Mouse (Mus musculus) forebrain, embryonic 12.5 days (tissue): ENCODE data around the gene Rasgef1b. TPM values are rescaled to one million over a fixed set of nuclear protein-coding genes. Genes with fewer than 3 reads are reported as not detected.
A peak's percentile ranks its signal among the peaks of the same experiment; 100 is the strongest.

ENCODE experiments used
- ATAC-seq: fragments of 200-750 bp; cut with Nextera tagmentation; 2 replicates; pipeline ENCODE4 v1.8.0; 2017; ENCODE audit warnings: moderate TSS enrichment; ENCODE audit not compliant: low FRiP score
- H3K27ac ChIP-seq: fragments of 300-500 bp; sonication (generic); 2 replicates; pipeline ENCODE4 v1.5.1; 2016; ENCODE audit warnings: mild to moderate bottlenecking
- H3K27me3 ChIP-seq: fragments of 300-500 bp; sonication (generic); 2 replicates; pipeline ENCODE4 v1.6.1; 2016; ENCODE audit warnings: mild to moderate bottlenecking
- H3K36me3 ChIP-seq: fragments of 300-500 bp; sonication (generic); replicated peaks from 2 replicates; pipeline ENCODE4 v1.6.1; 2016; ENCODE audit warnings: mild to moderate bottlenecking
- H3K4me1 ChIP-seq: fragments of 300-500 bp; sonication (generic); 2 replicates; pipeline ENCODE4 v1.6.1; 2016
- H3K4me2 ChIP-seq: fragments of 300-500 bp; sonication (generic); 2 replicates; pipeline ENCODE4 v1.6.1; 2016; ENCODE audit warnings: mild to moderate bottlenecking, moderate library complexity
- H3K4me3 ChIP-seq: fragments of 300-500 bp; sonication (generic); replicated peaks from 2 replicates; pipeline ENCODE4 v1.5.1; 2016; ENCODE audit warnings: mild to moderate bottlenecking
- H3K9ac ChIP-seq: fragments of 300-500 bp; sonication (generic); 2 replicates; pipeline ENCODE4 v1.6.1; 2016; ENCODE audit warnings: mild to moderate bottlenecking
- H3K9me3 ChIP-seq: fragments of 300-500 bp; sonication (generic); 2 replicates; pipeline ENCODE4 v1.6.1; 2016
- WGBS: fragments of 180-500 bp; shearing (Covaris S2); methylation state at CpG from one replicate; pipeline ENCODE4 v1.1.7; 2016; 5-methylcytosine and 5-hydroxymethylcytosine counted together
- polyA plus RNA-seq: library from polyadenylated mRNA; unstranded; fragments of >200 nt; fragmentation: Nextera tagmentation; extraction: Ambion mirVana; gene quantifications from 2 replicates; pipeline ENCODE4 v1.2.1, GENCODE M21; 2016

Rasgef1b gene
- polyA plus RNA-seq, 1 experiment from 2014 or later = 36.6 TPM

DNA sequence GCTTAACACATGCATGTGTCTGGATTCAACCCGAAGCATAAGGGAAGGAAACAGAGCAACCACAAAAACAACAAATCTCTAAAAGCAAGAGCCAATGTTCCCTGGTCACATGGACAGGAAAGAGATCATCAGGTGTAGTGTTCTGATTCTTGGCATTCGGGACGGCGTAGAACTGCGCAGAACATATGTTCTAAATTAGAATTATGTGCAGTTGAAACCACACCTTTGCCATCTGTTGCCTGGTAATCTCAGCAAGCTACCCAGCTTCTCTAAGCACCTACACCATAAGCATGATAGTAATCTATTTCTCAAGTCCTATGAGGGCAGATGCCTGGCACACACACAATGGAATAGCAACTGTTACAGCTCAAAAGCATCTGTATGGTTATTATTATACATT, 27.1 kb downstream of the Rasgef1b start:
- H3K9me3 ChIP-seq = no peaks in the 10 kb centered on the region
- H3K4me3 ChIP-seq = no peak overlapping the region
- H3K4me2 ChIP-seq = no peak overlapping the region
- no peak for ATAC-seq
- no peak overlapping the region for H3K9ac ChIP-seq
- no peaks in the 10 kb centered on the region for H3K27me3 ChIP-seq
- no peaks in the 10 kb centered on the region for H3K36me3 ChIP-seq
- H3K4me1 ChIP-seq = no peaks in the 10 kb centered on the region
- 87% methylated on average over 5 of the region's 5 CpGs for WGBS
- no peak overlapping the region for H3K27ac ChIP-seq

DNA sequence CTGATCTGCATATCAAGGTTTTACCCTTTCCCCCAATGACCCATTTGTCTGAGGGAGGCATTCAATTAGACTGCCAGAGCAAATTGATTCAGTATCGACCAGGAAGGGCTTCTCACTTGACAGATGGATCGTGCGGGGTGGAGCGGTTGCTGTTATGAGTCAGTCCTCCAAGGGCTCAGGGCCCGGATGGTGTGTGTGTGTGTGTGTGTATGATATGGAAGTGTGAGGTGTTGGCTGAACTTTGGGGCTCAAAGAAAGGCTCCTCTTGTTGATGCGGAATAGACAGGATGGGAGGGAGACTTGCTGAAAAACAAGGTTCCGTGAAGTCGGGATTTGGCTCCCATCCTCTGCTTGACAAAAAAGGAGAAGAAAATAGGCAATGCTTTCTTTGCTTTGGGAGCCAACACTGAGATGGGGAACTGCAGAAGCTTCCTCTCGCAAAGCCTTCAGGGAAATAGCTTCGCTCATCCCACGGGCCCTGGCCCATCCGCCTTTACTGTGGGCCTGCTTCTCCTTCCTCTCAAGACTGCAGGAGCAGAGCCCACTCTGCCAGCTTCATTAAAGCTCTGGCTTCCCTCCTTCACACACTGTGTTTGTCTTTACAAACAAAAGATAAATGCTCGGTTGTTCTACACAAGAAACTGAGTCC, 34.0 kb downstream of the Rasgef1b start:
- Histone ChIP-seq H3K4me2 (no peak overlapping the region), H3K4me3 (no peak overlapping the region), H3K4me1 (0 out of 2 replicates have a peak, but pooled peaks cover 3% of the 10 kb centered on the region), H3K27me3 (peaks cover 4% of the 10 kb centered on the region; the same call in 1 of the 2 replicates), H3K9ac (no peak overlapping the region), H3K36me3 (no peaks in the 10 kb centered on the region), H3K27ac (no peak overlapping the region), H3K9me3 (no peaks in the 10 kb centered on the region)
- no peak for ATAC-seq
- 76% methylated on average over 13 of the region's 13 CpGs for WGBS

DNA sequence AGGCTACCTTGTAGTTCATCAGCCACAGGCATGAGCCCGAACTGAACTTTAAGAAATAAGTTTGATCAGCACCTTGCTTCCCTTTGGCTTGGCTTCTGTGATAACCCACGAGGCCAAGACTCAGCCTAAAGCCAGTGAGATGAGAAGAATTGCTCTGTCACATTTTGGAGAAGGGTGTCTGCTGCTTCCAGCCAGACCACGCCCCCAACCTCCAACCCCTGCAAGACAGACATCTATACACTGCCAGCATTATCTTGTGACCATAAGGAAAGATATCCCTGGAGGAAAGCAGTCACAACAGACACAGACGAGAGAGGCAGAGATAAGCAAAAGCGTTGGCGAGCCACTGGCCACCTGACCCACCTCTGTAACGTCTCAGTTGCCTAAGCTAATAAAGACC, 39.0 kb downstream of the Rasgef1b start:
- peaks cover 4% of the 10 kb centered on the region for H3K27me3 ChIP-seq
- peaks cover 18% of the 10 kb centered on the region for H3K4me1 ChIP-seq
- H3K27ac ChIP-seq = no peak overlapping the region
- no peaks in the 10 kb centered on the region for H3K36me3 ChIP-seq
- H3K9ac ChIP-seq = no peak overlapping the region
- no peaks in the 10 kb centered on the region for H3K9me3 ChIP-seq
- 82% methylated on average over 7 of the region's 7 CpGs for WGBS
- ATAC-seq = no peak
- no peak overlapping the region for H3K4me2 ChIP-seq
- H3K4me3 ChIP-seq = no peak overlapping the region

DNA sequence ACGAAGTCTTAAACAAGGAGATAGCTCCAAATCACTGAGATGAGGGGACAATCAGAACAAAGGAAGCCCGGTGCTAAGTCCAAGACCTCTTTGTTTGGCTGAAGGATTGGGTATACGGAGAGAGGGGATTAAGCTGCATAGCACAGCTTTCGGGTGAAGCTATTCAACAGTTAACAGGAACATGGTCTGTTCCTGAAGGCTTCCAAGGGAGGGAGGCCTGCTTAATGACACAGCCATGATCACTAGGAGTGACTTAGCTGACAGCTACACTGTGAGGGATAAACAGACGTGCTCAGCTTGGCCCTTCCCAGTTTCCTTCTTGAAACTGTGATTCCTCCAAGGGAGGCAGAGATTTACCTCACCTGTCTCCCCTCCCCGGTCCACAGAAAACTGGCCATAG, 41.0 kb downstream of the Rasgef1b start:
- Histone ChIP-seq H3K27me3 (peaks cover 4% of the 10 kb centered on the region), H3K4me2 (0 out of 2 replicates have a peak overlapping the region, but pooled peaks have one; percentile 6), H3K27ac (no peak overlapping the region), H3K9me3 (no peaks in the 10 kb centered on the region), H3K36me3 (no peaks in the 10 kb centered on the region), H3K4me1 (peaks cover 18% of the 10 kb centered on the region), H3K4me3 (no peak overlapping the region), H3K9ac (no peak overlapping the region)
- ATAC-seq = peak; percentile 41; the same call in 1 of the 2 replicates
- 5% methylated on average over 6 of the region's 6 CpGs for WGBS

DNA sequence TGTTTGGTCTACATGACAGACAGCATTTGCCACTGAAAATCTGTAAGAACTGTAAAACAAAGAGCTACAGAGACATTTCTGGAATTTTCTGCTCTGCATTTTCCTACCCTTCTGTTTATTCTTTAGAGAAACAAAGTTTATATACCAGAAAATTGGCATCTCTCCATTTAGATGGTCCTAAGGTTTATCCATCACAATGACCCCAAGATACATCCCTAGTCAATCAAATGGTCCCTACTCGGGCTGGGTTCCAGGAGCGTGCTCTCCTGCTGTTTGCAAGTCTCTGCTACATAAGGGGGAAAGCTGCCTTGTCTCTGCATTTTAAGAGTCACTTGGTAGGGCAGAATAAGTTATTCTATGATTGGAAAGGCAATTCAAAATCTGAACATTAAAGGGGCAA, 44.8 kb downstream of the Rasgef1b start:
- Histone ChIP-seq H3K9me3 (no peaks in the 10 kb centered on the region), H3K27me3 (no peaks in the 10 kb centered on the region; the same call in 1 of the 2 replicates), H3K36me3 (no peaks in the 10 kb centered on the region), H3K4me2 (no peak overlapping the region), H3K9ac (no peak overlapping the region), H3K27ac (no peak overlapping the region), H3K4me3 (no peak overlapping the region), H3K4me1 (peaks cover 15% of the 10 kb centered on the region)
- no peak for ATAC-seq
- WGBS = 46% methylated on average over 2 of the region's 2 CpGs

DNA sequence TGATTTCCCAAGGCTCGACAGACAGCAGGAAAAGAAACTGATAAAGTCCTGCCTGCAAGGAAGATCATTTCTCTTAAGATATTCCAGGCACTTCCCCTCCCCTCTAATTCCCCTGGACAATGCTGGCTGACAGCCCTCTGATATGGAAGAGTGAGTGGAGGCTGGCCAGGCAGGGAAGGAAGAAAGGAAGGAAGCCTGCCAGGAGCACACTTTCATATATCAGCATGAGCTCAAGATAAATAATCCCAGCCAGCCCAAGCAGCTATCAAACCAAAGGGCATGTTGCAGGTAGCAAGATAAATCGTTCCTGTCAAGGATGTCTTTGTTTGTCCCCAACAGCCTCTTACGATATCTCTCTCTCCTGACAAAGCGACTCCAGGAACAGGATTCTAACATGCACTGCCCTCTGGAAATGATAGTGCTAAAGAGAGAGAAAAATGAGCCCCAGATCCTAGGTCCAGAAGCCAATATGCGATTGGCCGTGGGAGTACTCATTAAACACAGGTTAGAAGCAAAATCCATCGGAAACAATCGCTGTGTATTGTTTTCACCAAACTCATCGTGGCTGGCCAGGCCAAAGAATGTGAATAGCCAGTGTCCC, 58.8 kb downstream of the Rasgef1b start:
- no peaks in the 10 kb centered on the region for H3K36me3 ChIP-seq
- no peak overlapping the region for H3K27ac ChIP-seq
- no peak overlapping the region for H3K9ac ChIP-seq
- no peaks in the 10 kb centered on the region for H3K27me3 ChIP-seq
- ATAC-seq = no peak
- H3K4me1 ChIP-seq = no peaks in the 10 kb centered on the region
- 81% methylated on average over 9 of the region's 9 CpGs for WGBS
- H3K4me3 ChIP-seq = no peak overlapping the region
- no peaks in the 10 kb centered on the region for H3K9me3 ChIP-seq
- H3K4me2 ChIP-seq = no peak overlapping the region

DNA sequence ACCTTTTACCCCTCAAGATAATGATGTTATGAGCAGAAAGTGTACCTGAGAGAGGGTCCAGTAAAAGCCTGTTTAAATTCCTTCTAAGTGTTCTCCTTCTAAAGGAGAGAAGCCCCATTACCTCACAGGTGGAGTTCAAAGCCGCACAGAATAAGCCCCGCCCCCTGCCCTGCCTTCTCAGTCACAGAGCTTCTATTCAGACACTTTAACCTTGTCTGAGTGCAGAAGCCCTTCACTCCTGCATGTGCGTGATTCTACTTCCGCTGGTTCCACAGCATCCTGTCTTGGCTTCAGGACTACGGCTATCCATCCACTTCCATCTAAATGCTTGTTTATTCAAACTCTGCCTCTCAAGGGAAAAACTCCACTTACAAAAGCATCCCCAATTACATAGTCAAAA, 72.8 kb downstream of the Rasgef1b start:
- Histone ChIP-seq H3K9me3 (no peaks in the 10 kb centered on the region), H3K9ac (no peak overlapping the region), H3K27ac (no peak overlapping the region), H3K36me3 (no peaks in the 10 kb centered on the region), H3K4me2 (no peak overlapping the region), H3K4me1 (peaks cover 5% of the 10 kb centered on the region; the same call in 1 of the 2 replicates), H3K4me3 (no peak overlapping the region), H3K27me3 (no peaks in the 10 kb centered on the region)
- ATAC-seq = no peak
- 67% methylated on average over 5 of the region's 5 CpGs for WGBS

DNA sequence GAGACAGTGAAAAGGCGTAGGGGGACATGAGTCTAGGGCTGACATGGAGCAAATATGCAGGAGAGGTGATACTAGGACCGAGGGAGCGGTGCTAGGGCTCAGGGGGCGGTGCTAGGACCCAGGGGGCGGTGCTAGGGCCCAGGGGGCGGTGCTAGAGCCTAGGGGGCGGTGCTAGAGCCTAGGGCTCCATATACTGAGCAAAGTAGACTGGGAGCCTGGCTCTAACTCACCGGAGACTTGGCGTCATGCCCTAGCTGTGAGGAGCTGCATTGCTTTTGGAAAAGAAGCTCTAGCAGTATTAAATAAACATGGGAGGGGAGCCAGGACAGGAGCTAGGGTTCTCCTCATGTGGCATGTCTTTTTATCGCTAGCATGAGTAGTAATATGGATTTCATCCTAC, 75.9 kb downstream of the Rasgef1b start:
- H3K4me1 ChIP-seq = peaks cover 4% of the 10 kb centered on the region; the same call in 1 of the 2 replicates
- H3K27me3 ChIP-seq = no peaks in the 10 kb centered on the region
- 84% methylated on average over 10 of the region's 10 CpGs for WGBS
- no peak overlapping the region for H3K4me3 ChIP-seq
- no peak overlapping the region for H3K9ac ChIP-seq
- H3K27ac ChIP-seq = no peak overlapping the region
- ATAC-seq = no peak
- no peaks in the 10 kb centered on the region for H3K9me3 ChIP-seq
- H3K4me2 ChIP-seq = no peak overlapping the region
- H3K36me3 ChIP-seq = no peaks in the 10 kb centered on the region

DNA sequence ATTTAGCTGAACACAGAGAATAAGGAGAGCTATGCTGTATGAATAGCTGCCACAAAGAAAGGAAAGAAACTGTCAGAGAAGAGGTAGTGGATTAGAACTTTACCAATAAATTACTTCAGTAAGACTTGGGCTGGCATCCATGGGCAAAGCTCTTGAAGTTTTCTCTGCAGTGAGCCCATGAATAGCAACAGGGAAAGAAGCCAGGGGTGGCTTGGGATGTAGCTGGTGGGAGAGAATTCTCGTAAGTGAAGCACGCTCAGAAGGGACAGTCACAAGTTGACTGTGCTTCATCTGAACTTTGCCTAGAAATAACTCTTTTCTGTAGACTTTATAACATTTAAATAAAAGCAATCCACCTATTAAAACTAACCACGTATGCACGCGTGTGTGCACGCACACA, 87.5 kb downstream of the Rasgef1b start:
- no peak overlapping the region for H3K9ac ChIP-seq
- no peak for ATAC-seq
- peaks cover 6% of the 10 kb centered on the region; the same call in 1 of the 2 replicates for H3K4me1 ChIP-seq
- no peak overlapping the region for H3K4me3 ChIP-seq
- 75% methylated on average over 6 of the region's 6 CpGs for WGBS
- no peak overlapping the region for H3K4me2 ChIP-seq
- no peaks in the 10 kb centered on the region for H3K36me3 ChIP-seq
- H3K27me3 ChIP-seq = no peaks in the 10 kb centered on the region
- H3K27ac ChIP-seq = no peak overlapping the region
- H3K9me3 ChIP-seq = no peaks in the 10 kb centered on the region

DNA sequence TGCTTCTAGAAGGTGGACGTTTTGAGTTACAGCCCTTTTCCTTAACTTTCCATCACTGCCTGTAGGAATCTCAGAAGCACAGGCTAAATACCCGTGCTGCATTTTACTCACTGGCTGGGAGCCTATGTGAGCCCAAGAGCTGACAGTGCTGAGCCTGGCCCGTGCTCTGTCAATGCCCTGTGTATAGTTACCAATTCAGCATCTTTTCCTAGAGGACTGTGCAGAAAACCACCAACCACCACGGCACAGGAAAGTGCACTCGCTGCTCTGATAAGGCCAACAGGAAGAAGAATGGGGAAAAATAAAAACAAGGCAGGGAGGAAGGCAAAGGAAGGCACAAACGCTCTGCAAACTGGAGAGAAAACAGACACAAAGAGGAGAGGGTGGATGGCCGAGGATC, 92.3 kb downstream of the Rasgef1b start:
- Histone ChIP-seq H3K9ac (no peak overlapping the region), H3K4me3 (no peak overlapping the region), H3K27me3 (0 out of 2 replicates have a peak, but pooled peaks cover 3% of the 10 kb centered on the region), H3K4me1 (0 out of 2 replicates have a peak, but pooled peaks cover 5% of the 10 kb centered on the region), H3K36me3 (no peaks in the 10 kb centered on the region), H3K4me2 (no peak overlapping the region), H3K9me3 (no peaks in the 10 kb centered on the region), H3K27ac (0 out of 2 replicates have a peak overlapping the region, but pooled peaks have one; percentile 13)
- WGBS = 49% methylated on average over 7 of the region's 7 CpGs
- no peak for ATAC-seq

DNA sequence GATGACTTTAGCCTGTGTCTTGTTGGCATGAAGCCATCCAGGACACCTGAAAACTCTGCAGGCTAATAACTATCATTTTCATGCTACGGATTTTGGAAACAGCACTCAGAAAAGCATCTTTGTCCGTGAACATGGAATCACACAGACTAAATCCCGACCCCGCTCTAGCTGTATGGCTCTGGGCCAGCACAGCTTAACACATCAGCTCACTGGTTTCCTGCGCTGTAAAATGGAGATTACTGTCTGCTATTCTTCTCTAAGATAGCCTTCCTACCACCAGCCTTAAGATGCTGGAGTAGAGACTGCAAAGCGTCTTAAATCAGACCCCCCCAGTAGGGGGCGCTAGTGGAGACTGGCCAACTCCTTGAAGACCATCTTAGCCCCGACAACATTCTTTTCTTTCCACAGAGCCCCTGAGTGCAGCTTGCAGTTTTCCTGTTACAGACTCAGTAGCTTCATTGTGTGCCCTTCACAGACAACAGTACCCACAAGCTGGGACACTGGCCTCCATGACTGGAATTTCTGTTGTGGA, 94.8 kb downstream of the Rasgef1b start:
- ATAC-seq = no peak
- 0 out of 2 replicates have a peak, but pooled peaks cover 3% of the 10 kb centered on the region for H3K27me3 ChIP-seq

DNA sequence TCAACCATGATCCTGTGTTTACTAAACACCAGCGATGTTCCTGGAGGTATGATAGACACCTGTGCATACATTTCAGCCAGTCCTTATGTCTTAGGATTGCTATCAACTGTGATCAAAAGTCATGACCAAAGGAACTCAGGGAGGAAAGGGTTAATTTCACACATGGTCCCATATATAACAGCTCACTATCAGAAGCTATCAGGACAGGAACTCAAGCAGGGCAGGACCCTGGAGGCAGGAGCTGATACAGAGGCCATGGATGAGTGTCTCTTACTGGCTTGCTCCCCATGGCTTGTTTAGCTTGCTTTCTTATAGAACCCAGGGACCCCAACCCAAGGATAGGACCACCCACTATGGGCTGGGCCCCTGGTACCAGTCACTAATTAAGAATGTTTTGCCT, 95.3 kb downstream of the Rasgef1b start:
- Histone ChIP-seq H3K4me3 (no peak overlapping the region), H3K4me1 (0 out of 2 replicates have a peak, but pooled peaks cover 5% of the 10 kb centered on the region), H3K9ac (no peak overlapping the region), H3K27me3 (0 out of 2 replicates have a peak, but pooled peaks cover 3% of the 10 kb centered on the region), H3K36me3 (no peaks in the 10 kb centered on the region), H3K27ac (no peak overlapping the region), H3K9me3 (no peaks in the 10 kb centered on the region), H3K4me2 (no peak overlapping the region)
- ATAC-seq = no peak
- 88% methylated on average over 1 of the region's 1 CpGs for WGBS

More for the DNA sequence above, 94.8 kb downstream of the Rasgef1b start:
- Histone ChIP-seq H3K9ac (no peak overlapping the region), H3K27ac (no peak overlapping the region), H3K9me3 (no peaks in the 10 kb centered on the region), H3K4me2 (no peak overlapping the region), H3K4me1 (0 out of 2 replicates have a peak, but pooled peaks cover 5% of the 10 kb centered on the region), H3K4me3 (no peak overlapping the region), H3K36me3 (no peaks in the 10 kb centered on the region)
- WGBS = 81% methylated on average over 8 of the region's 8 CpGs
